Mouse (Mus musculus) monocyte, adult 59 days (primary cell): Measurements from ENCODE around the gene Olfr1140. TPM values are rescaled to one million over a fixed set of nuclear protein-coding genes. Genes with fewer than 3 reads are reported as not detected.

ENCODE experiments used
- total RNA-seq, 2 experiments: library from RNA; stranded (reverse); gene quantifications; one replicate each; pipeline ENCODE4 v1.2.4; 2023

Gene Olfr1140
- not detected for total RNA-seq

GRCm38 (mm10) chr2:87743452-87743851 is at the start of gene Olfr1140:
Olfr1140 (plus strand) TSS chr2:87743752.

GRCm38 (mm10) chr2:87693847-87694246 is 49.7 kb upstream of the Olfr1140 start, which contains the start of gene Olfr1136:
Olfr1136 (minus strand) TSS chr2:87693947.

GRCm38 (mm10) chr2:87713079-87713478 is 30.5 kb upstream of the Olfr1140 start, which contains the start of gene Olfr1137:
Olfr1137 (minus strand) TSS chr2:87713179.

GRCm38 (mm10) chr2:87739878-87740277 is 3.7 kb upstream of the Olfr1140 start, which contains the start of gene Olfr1138:
Olfr1138 (minus strand) TSS chr2:87739978.

GRCm38 (mm10) chr2:87753891-87754290 is 10.3 kb downstream of the Olfr1140 start, which contains the start of gene Olfr1141:
Olfr1141 (minus strand) TSS chr2:87753991.

GRCm38 (mm10) chr2:87779183-87779582 is 35.6 kb downstream of the Olfr1140 start, which contains the start of gene Olfr152:
Olfr152 (plus strand) TSS chr2:87779483.

Other genes with a start within 250 kb of the Olfr1140 start
- gene Pramel7, start 246.7 kb upstream of the Olfr1140 start, total RNA-seq, result not detected
- not detected for gene Pramel6, start 237.2 kb upstream of the Olfr1140 start, total RNA-seq
- gene Olfr153, start 212.0 kb upstream of the Olfr1140 start, total RNA-seq, result not detected
- not detected for gene Olfr1128, start 198.2 kb upstream of the Olfr1140 start, total RNA-seq
- gene Olfr1129, start 169.8 kb upstream of the Olfr1140 start, total RNA-seq, result not detected
- gene Olfr1130, start 137.5 kb upstream of the Olfr1140 start, total RNA-seq, result not detected
- not detected for gene Olfr1131, start 116.6 kb upstream of the Olfr1140 start, total RNA-seq
- not detected for gene Olfr1132, start 106.2 kb upstream of the Olfr1140 start, total RNA-seq
- not detected for gene Olfr1133, start 96.4 kb upstream of the Olfr1140 start, total RNA-seq
- not detected for gene Olfr1134, start 85.3 kb upstream of the Olfr1140 start, total RNA-seq
- not detected for gene Olfr1135, start 70.1 kb upstream of the Olfr1140 start, total RNA-seq
- not detected for gene Olfr1136, start 49.8 kb upstream of the Olfr1140 start, total RNA-seq
- gene Olfr1137, start 30.6 kb upstream of the Olfr1140 start, total RNA-seq, result not detected
- gene Olfr1138, start 3.8 kb upstream of the Olfr1140 start, total RNA-seq, result not detected
- gene Olfr1141, start 10.2 kb downstream of the Olfr1140 start, total RNA-seq, result not detected
- gene Olfr152, start 35.7 kb downstream of the Olfr1140 start, total RNA-seq, result not detected
- gene Olfr1143, start 56.8 kb downstream of the Olfr1140 start, total RNA-seq, result not detected
- not detected for gene Olfr1145, start 66.1 kb downstream of the Olfr1140 start, total RNA-seq
- not detected for gene Olfr1148, start 86.8 kb downstream of the Olfr1140 start, total RNA-seq
- gene Olfr1150-ps1, start 100.2 kb downstream of the Olfr1140 start, total RNA-seq, result not detected
- not detected for gene Olfr1151, start 112.1 kb downstream of the Olfr1140 start, total RNA-seq
- gene Olfr1152, start 122.7 kb downstream of the Olfr1140 start, total RNA-seq, result not detected
- not detected for gene Olfr1153, start 151.2 kb downstream of the Olfr1140 start, total RNA-seq
- not detected for gene Olfr1154, start 161.4 kb downstream of the Olfr1140 start, total RNA-seq
- not detected for gene Olfr1155, start 201.4 kb downstream of the Olfr1140 start, total RNA-seq
- not detected for gene Olfr1156, start 209.3 kb downstream of the Olfr1140 start, total RNA-seq
- not detected for gene Olfr1157, start 224.5 kb downstream of the Olfr1140 start, total RNA-seq
- gene Olfr74, start 230.9 kb downstream of the Olfr1140 start, total RNA-seq, result not detected
- not detected for gene Olfr1158, start 246.4 kb downstream of the Olfr1140 start, total RNA-seq